Mouse (Mus musculus) liver, adult 2 months (tissue): ENCODE measurements around the gene Rai14.

Experiments used
- CTCF ChIP-seq: fragments of 200-500 bp; IDR thresholded peaks from 2 replicates; pipeline ENCODE4 v1.5.1; 2011; ENCODE audit warnings: low read depth, low read length, control low read depth
- POLR2A ChIP-seq: fragments of 200-500 bp; IDR thresholded peaks from 2 replicates; pipeline ENCODE4 v1.6.1; 2011; ENCODE audit warnings: low read length, control low read depth; ENCODE audit not compliant: insufficient read depth; ENCODE audit errors: extremely low read depth

DNA sequence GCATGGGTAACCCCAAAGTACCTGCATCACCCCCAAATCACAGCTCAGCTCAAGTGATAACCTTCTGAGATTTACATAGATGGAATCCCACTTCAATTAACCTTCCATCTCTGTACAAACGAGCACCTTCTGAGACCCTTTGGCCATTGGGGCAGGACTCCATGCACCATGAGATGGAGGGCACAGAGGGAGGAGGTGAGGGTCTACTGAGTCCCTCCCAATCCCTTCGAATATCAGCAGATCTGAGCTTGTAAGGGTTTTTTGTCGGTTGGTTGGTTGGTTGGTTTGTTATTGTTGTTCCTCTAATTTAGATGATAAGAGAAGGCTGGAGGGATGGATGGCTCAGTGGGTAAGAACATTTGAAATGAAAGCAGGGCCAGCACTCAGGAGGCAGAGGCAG lies 5.1 kb upstream of the Rai14 start:
- TF ChIP-seq CTCF (no peak), POLR2A (no peak)
